Mouse (Mus musculus) ovary, postnatal 10 days (tissue): ENCODE measurements around the gene Ubfd1.
A peak's percentile ranks its signal among the peaks of the same experiment; 100 is the strongest.
"Not testable (repeated sequence)": the region's sequence is repeated elsewhere in the genome, so short reads cannot be mapped to it uniquely, and the experiment has no call there.

ENCODE experiments used
- DNase-seq: peaks from one replicate; pipeline ENCODE4 v3.0.0; 2022; ENCODE audit warnings: low spot score

The Ubfd1 gene

DNA sequence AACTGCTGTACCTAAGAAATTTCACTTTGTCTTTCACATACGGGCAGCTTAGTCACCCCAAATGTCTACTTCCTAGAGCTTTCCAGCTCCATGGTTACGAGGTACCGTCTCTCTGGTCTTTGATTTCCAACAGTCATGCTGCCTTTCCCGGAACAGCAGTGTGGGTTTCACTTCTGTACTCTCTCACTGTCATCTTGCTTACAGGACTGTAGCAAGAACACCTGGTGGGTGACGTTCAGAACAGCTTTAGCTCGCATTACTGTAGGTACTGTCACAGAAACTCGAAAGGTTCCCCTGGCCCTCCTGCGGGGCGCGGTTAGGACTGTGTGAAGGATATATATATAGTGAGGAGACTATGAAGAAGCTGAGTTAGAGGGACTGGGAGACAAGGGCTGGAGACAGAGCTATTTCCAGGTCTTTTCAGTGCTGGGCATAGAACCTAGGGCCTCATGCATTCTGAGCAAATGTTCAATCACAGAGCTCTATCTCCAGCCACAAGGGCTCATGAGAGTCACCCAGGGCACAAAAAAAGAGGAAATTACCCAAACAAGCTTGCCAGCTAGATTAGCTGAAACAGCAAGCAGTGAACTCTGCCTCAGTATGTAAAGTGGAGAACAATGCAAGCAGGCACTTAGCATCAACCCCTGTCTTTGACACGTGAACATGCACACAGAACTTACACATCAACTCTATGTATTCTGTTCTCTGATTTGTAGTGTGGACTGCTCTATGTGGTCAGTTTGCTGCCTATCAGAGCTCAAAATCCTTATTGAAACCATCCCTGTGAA, 20.4 kb downstream of the Ubfd1 start:
- DNase-seq: no peak

DNA sequence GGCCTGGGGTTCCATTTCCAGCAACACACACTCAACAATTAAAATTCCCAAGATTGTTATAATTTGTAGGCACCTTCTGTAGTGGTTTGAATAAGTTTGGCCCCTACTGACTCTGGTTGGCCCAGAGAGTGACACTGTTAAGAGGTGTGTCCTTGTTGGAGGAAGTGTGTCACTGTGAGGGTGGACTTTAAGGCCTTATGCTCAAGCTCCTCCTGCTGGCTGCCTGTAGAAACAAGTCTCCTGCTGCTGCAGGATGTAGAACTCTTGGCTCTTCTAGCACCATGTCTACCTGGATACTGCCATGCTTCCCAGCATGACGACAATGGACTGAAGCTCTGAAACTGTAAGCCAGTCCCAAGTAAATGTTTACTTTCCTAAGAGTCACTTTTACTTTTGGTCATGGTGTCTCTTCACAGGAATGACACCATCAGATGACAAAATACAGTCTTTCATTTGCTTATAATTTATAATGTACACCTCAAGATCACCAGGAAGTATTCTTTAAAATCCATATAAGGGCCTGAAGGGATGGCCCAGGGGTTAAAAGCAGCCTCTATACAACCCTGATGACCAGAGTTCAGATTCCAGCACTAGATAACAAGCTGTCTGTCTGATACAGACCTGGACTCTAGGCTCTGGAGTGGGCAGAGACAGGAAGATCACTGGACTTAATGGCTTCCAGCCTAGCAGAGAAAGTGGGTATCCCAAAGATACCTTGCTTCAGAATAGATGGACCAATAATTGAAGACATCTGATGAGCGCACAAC, 27.8 kb downstream of the Ubfd1 start:
- DNase-seq: no peak

DNA sequence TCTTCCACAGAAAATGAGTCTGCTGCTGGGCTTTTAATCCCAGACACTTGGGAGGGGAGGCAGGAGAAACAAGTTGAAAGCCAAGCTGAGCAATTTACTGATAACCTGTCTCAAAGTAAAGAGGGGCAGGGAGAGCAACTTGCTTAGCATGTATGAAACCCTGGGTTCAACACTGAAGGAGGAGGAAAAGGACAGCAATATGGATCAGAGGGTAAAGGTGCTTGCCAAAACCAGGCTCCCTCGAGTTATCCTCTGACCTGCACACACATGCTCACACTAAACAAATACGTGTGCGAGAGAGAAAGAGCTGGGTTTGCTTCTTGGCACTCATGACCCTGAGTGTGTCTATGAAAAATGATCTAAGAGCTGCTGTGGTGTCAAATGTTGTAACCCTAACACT, 31.0 kb downstream of the Ubfd1 start:
- DNase-seq: no peak

DNA sequence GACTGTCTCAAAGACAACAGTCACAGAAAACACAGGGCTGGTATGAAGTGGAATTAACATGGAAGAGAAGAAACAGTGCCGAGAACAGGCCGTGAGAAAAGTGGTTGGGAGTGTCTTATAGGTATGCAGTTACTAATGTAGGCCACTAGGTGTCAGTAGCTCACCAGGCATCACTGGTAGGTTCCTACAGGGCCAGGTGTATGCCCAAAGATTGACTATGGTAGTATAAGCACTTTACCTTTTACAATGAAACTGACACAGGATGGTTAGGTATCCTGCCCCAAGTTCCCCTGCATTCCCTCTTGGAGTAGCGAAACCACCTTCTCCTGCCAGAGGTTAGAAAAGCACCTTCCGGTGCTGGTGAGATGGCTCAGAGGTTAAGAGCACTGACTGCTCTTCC, 32.2 kb downstream of the Ubfd1 start:
- DNase-seq: no peak

DNA sequence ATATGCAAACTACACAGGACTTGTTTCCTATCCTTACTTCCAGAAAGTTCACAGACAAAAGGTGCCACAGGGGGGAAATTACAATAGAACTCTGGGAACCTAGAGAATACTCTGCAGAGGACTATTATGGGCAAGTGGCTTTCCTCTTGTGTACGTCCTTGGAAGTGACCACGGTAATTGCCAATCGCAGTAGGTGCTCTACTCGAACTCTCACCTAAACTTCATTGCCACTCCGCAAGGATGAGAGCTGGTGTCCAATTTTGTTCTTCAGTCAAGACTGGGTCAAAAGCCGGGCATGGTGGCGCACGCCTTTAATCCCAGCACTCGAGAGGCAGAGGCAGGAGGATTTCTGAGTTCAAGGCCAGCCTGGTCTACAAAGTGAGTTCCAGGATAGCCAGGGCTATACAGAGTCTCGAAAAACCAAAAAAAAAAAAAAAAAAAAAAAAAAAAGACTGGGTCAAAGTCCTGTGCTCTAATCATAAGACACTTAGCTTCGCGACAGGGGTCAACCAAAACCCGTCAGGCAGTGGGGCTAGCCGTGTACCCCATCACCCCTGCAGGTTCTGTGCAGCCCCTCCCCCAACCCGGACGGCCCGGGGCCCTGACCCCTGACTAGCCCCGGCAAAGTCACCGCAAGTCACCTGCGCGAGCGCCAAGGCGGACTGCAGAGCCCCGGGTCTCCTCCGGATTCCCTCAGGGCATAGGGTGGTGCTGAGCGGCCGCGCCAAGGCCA, 34.2 kb downstream of the Ubfd1 start:
- not testable (repeated sequence) for DNase-seq

DNA sequence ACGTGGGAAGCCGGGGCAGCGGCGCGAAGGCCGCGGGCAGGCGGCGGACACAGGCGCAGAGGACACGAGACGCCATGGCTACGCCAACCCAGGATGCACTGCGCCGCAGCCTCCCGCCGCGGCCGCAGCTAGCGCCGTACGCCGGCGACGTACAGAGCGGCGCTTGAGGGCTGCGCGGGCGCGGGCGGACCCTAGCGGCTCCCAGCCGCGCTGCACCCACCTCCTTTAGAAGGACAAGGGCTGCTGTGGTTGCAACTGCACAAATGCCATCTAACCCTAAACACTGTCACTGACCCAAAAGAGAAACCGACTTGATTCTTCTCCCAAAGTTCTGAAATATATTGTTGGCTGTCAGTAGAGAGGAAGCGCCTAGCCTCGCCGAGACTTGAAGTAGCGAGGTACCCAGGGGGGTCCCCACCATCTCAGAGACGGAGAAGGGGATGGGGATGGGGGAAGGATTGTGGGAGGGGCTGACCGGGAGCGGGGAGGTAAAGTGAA, 34.8 kb downstream of the Ubfd1 start, which contains the start of gene Ndufab1:
Gene Ndufab1, minus strand, starts transcription at position 140 of the 498 bp plus-strand sequence.
- peak; percentile 59 for DNase-seq

DNA sequence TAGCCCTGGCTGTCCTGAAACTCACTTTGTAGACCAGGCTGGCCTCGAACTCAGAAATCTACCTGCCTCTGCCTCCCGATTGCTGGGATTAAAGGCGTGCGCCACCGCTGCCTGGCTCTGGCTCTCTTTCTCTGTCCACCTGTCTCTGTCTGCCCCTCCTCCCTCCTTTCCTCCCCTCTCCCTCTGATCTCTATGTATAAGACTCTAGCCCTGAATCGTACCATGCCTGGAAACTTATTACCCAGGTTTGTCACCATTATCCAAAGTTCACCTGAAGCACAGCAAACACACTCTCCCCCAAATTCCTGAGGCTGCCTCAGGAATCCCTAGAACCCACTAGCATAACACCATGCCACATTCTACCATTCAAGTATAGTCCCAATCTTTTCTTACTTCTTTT, 41.2 kb downstream of the Ubfd1 start:
- DNase-seq: no peak

DNA sequence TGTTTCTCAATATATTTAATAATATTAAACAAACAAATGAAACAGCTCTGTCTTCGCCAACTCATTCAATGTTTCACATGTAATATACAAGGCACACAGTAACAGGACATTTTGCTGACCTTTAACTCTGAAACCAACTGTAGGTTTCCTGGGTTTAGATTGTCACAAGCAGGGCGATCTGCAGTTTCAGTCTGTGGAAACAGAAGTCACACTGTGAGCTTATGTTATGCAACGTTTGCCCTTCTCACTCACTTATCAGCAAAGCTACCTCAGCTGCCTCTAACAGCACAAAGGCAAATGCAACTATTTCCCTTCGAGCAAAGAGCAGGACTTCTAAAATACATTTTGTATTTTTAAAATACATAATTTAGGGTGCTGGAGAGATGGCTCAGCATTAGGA, 56.5 kb downstream of the Ubfd1 start:
- no peak for DNase-seq

DNA sequence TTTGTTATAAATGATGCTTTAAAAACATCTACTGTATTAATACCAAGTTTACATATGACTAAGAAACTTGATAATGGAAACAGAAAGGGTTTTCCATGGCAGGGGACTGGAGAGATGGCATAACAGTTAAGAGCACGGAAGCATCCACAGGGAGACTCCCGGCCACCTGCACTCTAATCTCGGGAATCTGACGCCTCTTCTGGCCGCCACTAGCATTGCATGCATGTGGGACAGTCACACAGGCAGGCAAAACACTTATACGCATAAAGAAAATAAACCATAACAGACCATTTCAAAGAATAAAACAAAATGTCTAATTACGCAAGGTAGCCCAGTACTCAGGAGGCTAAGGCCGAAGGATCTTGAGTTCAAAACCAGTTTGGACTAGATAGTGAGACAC, 58.7 kb downstream of the Ubfd1 start:
- no peak for DNase-seq

DNA sequence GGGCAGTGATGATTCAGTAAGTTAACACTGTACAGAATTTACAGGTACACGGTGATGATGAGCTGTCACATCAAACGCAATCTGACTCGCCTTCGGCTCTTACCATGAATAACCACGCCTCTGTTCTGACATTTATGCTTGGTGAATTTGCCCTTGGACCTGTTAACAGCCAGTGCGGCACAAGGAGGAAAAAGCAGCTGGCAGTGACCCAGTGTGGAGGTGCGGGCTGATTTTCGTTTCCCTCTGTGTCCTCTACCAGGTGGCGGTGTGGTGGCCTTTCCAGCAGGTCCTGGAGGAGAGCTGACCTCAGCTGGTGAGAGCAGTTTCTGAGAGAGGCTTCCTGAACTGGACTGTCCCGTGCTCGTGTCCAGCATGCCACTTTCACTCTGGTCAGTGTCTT, 60.0 kb downstream of the Ubfd1 start:
- no peak for DNase-seq
